Mouse (Mus musculus): ENCODE results near the gene Slco3a1. TPM values are rescaled to one million over a fixed set of nuclear protein-coding genes. Genes with fewer than 3 reads are reported as not detected.

The Slco3a1 gene
- total and polyA plus RNA-seq, 3 experiments: 0.11 TPM; not detected in 2

DNA sequence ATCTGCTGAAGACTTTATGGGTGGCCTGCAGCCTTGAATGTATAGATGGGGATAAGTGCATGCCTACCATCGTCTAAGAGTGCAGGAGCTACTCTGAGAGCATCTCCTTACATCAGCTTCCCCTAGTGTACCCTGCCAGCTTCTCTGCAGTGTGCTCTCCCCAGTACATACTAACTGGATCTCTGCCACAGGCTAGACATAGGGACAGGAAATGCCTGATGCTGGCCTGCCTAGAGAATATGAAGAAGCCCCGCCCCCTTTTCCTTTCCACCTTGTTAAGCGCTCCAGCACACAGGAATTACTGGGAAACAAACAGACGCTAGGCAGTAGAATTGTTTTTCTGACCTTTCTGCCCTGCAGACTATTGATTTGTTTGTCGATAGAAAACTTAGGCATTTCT, 230.9 kb downstream of the Slco3a1 start:
- H3K4me1 ChIP-seq (ENCODE audit: insufficient read depth, low read depth, low read length): no peaks in the 10 kb centered on the region
- no peaks in the 10 kb centered on the region for H3K36me3 ChIP-seq (replicated peaks)
- no peak for DNase-seq (ENCODE audit: low spot score)
- peaks cover 65% of the 10 kb centered on the region for H3K9me3 ChIP-seq (replicated peaks)
- TF ChIP-seq GATA1 (IDR thresholded peaks at IDR 0.05; ENCODE audit: borderline replicate concordance, low read length): no peak
- no peak for TF ChIP-seq GATA2 (IDR thresholded peaks at IDR 0.05; ENCODE audit: borderline replicate concordance, low read depth, low read length)
- no peak for TF ChIP-seq TAL1 (conservative IDR thresholded peaks at IDR 0.05; ENCODE audit: low read depth, low read length)
- no peak for TF ChIP-seq POLR2AphosphoS5 (IDR thresholded peaks at IDR 0.05; ENCODE audit: insufficient replicate concordance, low read depth, low read length)
- ATAC-seq (ENCODE audit: extremely low read depth, insufficient number of reproducible peaks, low FRiP score, poor library complexity, severe bottlenecking): no peak
- H3K27me3 ChIP-seq (ENCODE audit: insufficient read depth, low read length): no peaks in the 10 kb centered on the region
- H3K4me3 ChIP-seq (ENCODE audit: low read depth, low read length): no peak overlapping the region

DNA sequence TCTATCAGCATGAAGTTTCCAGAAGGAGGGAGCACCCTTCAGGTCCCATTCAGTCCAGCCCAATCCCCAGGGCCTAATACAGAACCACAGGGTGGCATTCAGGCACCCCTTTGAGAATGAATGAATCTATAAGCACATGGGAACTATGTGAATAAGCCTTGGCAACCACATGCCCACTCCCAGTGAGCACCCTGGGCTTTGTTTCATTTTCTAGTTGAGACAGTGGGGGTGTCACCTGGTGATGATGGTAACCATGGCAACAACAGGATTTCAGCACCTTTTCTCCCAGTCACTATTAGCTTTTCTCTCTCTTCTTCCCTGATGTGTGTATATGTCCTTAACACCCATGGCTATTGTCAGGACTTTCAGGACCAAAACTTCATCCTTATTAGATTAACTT, 231.4 kb downstream of the Slco3a1 start:
- TF ChIP-seq POLR2AphosphoS5 (IDR thresholded peaks at IDR 0.05; ENCODE audit: insufficient replicate concordance, low read depth, low read length) (no peak), GATA2 (IDR thresholded peaks at IDR 0.05; ENCODE audit: borderline replicate concordance, low read depth, low read length) (no peak), CTCF (IDR thresholded peaks at IDR 0.05; ENCODE audit: low read depth, low read length) (no peak), GATA1 (IDR thresholded peaks at IDR 0.05; ENCODE audit: borderline replicate concordance, low read length) (no peak), TAL1 (conservative IDR thresholded peaks at IDR 0.05; ENCODE audit: low read depth, low read length) (no peak)
- H3K4me3 ChIP-seq (ENCODE audit: low read depth, low read length): no peak overlapping the region
- no peak for ATAC-seq (ENCODE audit: extremely low read depth, insufficient number of reproducible peaks, low FRiP score, poor library complexity, severe bottlenecking)
- no peaks in the 10 kb centered on the region for H3K4me1 ChIP-seq (ENCODE audit: insufficient read depth, low read depth, low read length)
- H3K27me3 ChIP-seq (ENCODE audit: insufficient read depth, low read length): no peaks in the 10 kb centered on the region
- no peak for DNase-seq (ENCODE audit: low spot score)
- no peaks in the 10 kb centered on the region for H3K36me3 ChIP-seq (replicated peaks)
- H3K9me3 ChIP-seq (replicated peaks): peaks cover 69% of the 10 kb centered on the region

DNA sequence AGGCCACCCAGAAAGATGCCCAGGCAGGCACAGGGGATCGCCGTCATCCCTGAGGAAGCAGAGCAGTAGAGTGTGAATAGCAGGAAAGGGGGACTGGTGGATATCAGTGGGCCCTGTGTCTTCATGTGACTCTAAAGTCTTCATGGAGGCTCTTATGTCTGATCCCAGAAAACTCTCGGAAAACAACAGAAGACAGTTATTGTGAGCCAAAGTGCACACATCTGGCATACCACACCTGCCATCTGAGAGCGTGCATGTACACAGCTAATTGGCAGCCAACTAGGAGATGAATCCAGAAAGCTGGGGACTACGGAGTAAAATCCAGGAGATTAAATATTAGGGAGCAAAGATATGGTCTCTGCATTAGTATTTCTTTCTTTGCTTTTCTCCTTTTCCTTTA, 233.9 kb downstream of the Slco3a1 start:
- Histone ChIP-seq H3K9me3 (replicated peaks) (peaks cover 67% of the 10 kb centered on the region), H3K4me3 (ENCODE audit: low read depth, low read length) (no peak overlapping the region), H3K36me3 (replicated peaks) (no peaks in the 10 kb centered on the region), H3K4me1 (ENCODE audit: insufficient read depth, low read depth, low read length) (no peaks in the 10 kb centered on the region), H3K27me3 (ENCODE audit: insufficient read depth, low read length) (no peaks in the 10 kb centered on the region)
- TF ChIP-seq TAL1 (conservative IDR thresholded peaks at IDR 0.05; ENCODE audit: low read depth, low read length) (no peak), POLR2AphosphoS5 (IDR thresholded peaks at IDR 0.05; ENCODE audit: insufficient replicate concordance, low read depth, low read length) (no peak), GATA1 (IDR thresholded peaks at IDR 0.05; ENCODE audit: borderline replicate concordance, low read length) (no peak)
- no peak for DNase-seq (ENCODE audit: low spot score)
- no peak for ATAC-seq (ENCODE audit: extremely low read depth, insufficient number of reproducible peaks, low FRiP score, poor library complexity, severe bottlenecking)

DNA sequence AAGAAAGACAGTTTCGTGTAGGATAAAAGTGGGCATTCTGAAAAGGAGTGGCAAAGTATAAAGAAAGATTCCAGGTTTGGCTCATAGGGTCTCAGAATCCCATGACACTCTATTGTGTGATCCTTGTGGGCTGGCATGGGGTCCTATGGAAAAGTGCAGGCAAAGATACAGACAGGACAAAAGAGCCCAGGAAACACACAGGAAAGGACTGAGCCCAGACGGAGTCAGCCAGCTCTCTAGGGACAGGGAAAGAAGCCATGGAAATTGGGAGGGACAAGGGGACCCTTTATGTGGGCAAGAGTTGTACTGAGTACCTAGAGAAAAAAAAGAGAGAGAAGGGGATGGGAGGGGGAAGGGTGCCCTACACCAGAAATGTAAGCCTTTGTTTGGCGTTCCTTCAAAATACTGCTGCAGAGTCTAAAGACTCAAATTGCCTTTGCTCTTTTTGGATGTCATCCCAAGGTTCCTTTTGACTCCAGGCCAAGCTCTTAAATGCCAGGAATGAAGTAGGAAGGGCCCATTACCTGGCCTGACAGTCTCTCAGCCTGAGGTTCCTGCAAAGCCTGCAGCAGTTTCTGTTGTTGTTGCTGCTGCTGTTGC, 238.6 kb downstream of the Slco3a1 start:
- TF ChIP-seq CTCF (IDR thresholded peaks at IDR 0.05; ENCODE audit: low read depth, low read length): no peak
- TF ChIP-seq GATA1 (IDR thresholded peaks at IDR 0.05; ENCODE audit: borderline replicate concordance, low read length): no peak
- no peak for TF ChIP-seq POLR2AphosphoS5 (IDR thresholded peaks at IDR 0.05; ENCODE audit: insufficient replicate concordance, low read depth, low read length)
- no peak for TF ChIP-seq TAL1 (conservative IDR thresholded peaks at IDR 0.05; ENCODE audit: low read depth, low read length)
- no peak for TF ChIP-seq GATA2 (IDR thresholded peaks at IDR 0.05; ENCODE audit: borderline replicate concordance, low read depth, low read length)
- ATAC-seq (ENCODE audit: extremely low read depth, insufficient number of reproducible peaks, low FRiP score, poor library complexity, severe bottlenecking) (no peak), DNase-seq (ENCODE audit: low spot score) (no peak)
- H3K4me3 ChIP-seq (ENCODE audit: low read depth, low read length): no peak overlapping the region
- no peaks in the 10 kb centered on the region for H3K27me3 ChIP-seq (ENCODE audit: insufficient read depth, low read length)
- no peaks in the 10 kb centered on the region for H3K4me1 ChIP-seq (ENCODE audit: insufficient read depth, low read depth, low read length)
- H3K36me3 ChIP-seq (replicated peaks): no peaks in the 10 kb centered on the region
- peaks cover 47% of the 10 kb centered on the region for H3K9me3 ChIP-seq (replicated peaks)

DNA sequence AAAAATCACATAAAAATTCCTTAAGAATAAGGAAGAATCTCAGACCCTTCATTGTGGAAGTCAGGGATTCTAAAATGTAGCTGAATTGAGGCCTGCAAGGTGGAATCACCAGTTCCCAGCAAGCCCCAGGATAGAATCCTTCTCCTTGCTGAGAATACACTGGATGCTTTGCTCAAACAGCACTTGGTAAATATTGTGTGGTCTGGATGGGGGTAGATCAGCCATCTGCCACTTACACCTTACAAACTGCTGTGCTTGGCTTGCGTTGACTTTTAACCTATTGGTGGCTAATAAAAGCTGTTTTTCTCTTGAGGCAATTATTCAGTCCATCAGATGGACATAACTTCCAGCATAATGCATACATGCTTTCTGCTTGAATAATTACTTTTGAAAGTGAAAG, 240.3 kb downstream of the Slco3a1 start:
- DNase-seq (ENCODE audit: low spot score) (no peak), ATAC-seq (ENCODE audit: extremely low read depth, insufficient number of reproducible peaks, low FRiP score, poor library complexity, severe bottlenecking) (no peak)
- Histone ChIP-seq H3K4me1 (ENCODE audit: insufficient read depth, low read depth, low read length) (no peaks in the 10 kb centered on the region), H3K9me3 (replicated peaks) (peaks cover 40% of the 10 kb centered on the region), H3K27me3 (ENCODE audit: insufficient read depth, low read length) (no peaks in the 10 kb centered on the region), H3K4me3 (ENCODE audit: low read depth, low read length) (no peak overlapping the region), H3K36me3 (replicated peaks) (no peaks in the 10 kb centered on the region)
- TF ChIP-seq CTCF (IDR thresholded peaks at IDR 0.05; ENCODE audit: low read depth, low read length) (no peak), GATA2 (IDR thresholded peaks at IDR 0.05; ENCODE audit: borderline replicate concordance, low read depth, low read length) (no peak), POLR2AphosphoS5 (IDR thresholded peaks at IDR 0.05; ENCODE audit: insufficient replicate concordance, low read depth, low read length) (no peak), TAL1 (conservative IDR thresholded peaks at IDR 0.05; ENCODE audit: low read depth, low read length) (no peak), GATA1 (IDR thresholded peaks at IDR 0.05; ENCODE audit: borderline replicate concordance, low read length) (no peak)

DNA sequence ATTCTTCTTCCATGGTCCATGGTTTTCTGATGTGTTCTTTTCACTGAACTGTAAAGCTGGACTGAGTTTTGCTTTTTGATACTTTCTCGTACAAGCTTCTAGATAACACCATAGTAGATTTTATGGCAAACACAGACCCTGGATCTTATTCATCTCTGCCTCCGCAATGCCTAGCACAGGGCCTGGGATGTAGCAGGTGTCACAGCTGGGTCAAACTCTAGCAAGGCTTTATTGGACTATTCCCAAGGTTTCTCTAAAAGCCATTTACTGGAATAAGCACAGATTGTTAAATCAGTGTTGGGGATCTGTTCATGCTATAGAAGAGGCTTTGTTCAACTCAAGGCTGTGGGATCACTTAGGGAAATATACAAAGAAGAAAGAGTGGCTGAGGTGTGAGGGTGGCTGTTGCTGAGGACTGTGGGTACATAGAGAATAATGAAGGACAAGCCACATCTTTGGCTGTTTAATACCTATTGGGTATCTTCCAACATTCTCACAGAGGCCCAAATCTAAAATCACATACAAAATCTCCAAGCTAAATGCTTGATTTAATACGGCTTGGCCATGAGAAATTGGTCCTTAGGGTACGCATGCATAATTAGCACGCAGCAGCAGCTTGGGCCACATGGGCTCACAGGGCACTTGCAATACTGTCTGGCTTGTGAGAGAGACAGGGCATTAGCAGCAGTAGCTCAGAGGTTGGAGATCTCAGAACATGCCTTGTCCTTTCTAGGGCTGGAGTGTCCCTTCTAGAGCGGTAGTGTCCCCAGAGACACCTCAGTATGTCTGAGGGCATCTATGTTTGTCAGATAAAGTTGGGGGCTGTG, 241.1 kb downstream of the Slco3a1 start:
- ATAC-seq (ENCODE audit: extremely low read depth, insufficient number of reproducible peaks, low FRiP score, poor library complexity, severe bottlenecking) (no peak), DNase-seq (ENCODE audit: low spot score) (no peak)
- Histone ChIP-seq H3K36me3 (replicated peaks) (no peaks in the 10 kb centered on the region), H3K4me3 (ENCODE audit: low read depth, low read length) (no peak overlapping the region), H3K4me1 (ENCODE audit: insufficient read depth, low read depth, low read length) (no peaks in the 10 kb centered on the region), H3K27me3 (ENCODE audit: insufficient read depth, low read length) (no peaks in the 10 kb centered on the region), H3K9me3 (replicated peaks) (peaks cover 33% of the 10 kb centered on the region)
- TF ChIP-seq CTCF (IDR thresholded peaks at IDR 0.05; ENCODE audit: low read depth, low read length) (no peak), GATA1 (IDR thresholded peaks at IDR 0.05; ENCODE audit: borderline replicate concordance, low read length) (no peak), TAL1 (conservative IDR thresholded peaks at IDR 0.05; ENCODE audit: low read depth, low read length) (no peak), POLR2AphosphoS5 (IDR thresholded peaks at IDR 0.05; ENCODE audit: insufficient replicate concordance, low read depth, low read length) (no peak), GATA2 (IDR thresholded peaks at IDR 0.05; ENCODE audit: borderline replicate concordance, low read depth, low read length) (no peak)
